Mouse (Mus musculus): Measurements from ENCODE around the gene Yes1. TPM values are rescaled to one million over a fixed set of nuclear protein-coding genes. Genes with fewer than 3 reads are reported as not detected.
"Not testable (repeated sequence)": the region's sequence is repeated elsewhere in the genome, so short reads cannot be mapped to it uniquely, and the experiment has no call there.

Yes1 gene
- total RNA-seq, 2 experiments from 2014 or later = 21.0 to 22.6 TPM

DNA sequence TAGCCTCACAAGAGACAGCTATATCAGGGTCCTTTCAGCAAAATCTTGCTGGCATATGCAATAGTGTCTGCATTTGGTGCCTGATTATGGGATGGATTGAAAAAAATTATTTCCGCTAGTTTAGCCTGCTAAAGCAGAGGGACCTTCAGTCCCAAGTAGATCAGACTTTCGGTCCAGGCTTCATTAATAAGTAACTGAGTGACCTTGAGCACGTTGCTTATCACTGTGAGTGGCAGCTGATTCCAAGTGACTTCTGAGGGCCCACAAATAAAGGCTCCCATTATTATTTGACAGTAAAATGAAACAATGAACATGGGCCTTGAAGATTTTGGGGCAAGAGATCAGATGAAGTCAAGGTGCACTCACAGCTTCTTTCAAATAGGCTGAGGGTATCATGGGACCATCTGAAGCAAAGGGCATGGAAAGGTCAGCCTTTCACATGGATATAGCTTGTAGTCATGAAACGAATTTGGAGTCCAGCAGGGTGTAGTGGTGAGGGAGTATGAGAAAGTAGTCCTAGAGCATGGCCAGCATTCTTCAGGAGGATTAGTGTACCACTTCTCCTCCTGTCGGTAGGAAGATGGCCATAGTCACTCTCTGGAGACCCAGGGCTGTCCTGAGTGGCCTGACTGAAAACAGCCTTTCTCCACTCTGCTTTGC is 86.4 kb downstream of the Yes1 start:
- intact Hi-C loops (cut with DNase I) = no loop called here
- no peak for DNase-seq (ENCODE audit: low spot score)

- intact Hi-C loops (cut with DNase I) = no loop called here
- no peak for DNase-seq (ENCODE audit: low spot score)
These were observed 95.3 kb downstream of the Yes1 start for GRCm38 (mm10) chr5:32706226-32706780.

- intact Hi-C loops (cut with DNase I) = loop anchor here (5.0 to 10.0 kb wide), 3 partner anchors 124 to 321 kb away; partner anchors contain the start of gene Prr14l
- no peak for DNase-seq (ENCODE audit: low spot score)
These were observed 100.5 kb downstream of the Yes1 start for GRCm38 (mm10) chr5:32711485-32711884.

DNA sequence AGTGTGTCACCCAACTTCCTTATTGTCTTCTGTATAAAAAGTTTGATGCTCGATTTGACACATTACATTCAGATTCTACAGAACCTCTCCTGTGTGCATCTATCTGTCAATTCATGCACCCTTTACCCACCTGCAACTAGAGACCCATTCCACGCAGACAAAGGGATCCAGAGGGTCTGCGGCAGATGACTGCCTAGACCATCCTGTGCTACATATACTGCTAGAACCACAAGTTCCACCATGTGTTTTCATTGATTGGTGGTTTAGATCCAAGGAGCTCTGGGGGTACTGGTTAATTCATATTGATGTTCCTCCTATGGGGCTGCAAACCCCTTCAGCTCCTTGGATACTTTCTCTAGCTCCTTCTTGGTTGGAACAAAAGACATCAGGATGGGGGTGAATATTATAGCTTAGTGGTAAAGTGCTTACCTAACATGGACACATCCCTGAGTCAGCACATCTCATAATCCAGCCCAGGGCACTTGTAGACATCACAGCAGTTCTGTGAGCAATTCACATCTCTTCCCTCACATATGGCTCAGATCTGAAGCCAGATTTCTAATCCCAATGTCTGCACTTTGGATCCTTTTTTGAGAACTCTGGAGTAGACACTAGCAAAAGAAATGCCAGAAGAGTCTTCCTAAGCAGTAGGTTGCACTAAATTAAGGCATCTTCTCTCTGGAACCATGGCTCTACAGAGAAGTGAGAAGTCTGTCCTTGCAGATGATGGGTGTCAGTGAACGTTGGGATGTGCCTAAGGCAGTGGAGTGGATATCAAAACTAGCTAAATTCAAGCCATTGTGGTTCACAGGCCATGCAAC is 101.5 kb downstream of the Yes1 start:
- intact Hi-C loops (cut with DNase I) = loop anchor here (5.0 to 10.0 kb wide), 3 partner anchors 125 to 320 kb away; partner anchors contain the start of gene Prr14l
- DNase-seq (ENCODE audit: low spot score) = no peak

- intact Hi-C loops (cut with DNase I) = loop anchor here (5.0 to 10.0 kb wide), 3 partner anchors 126 to 319 kb away; partner anchors contain the start of gene Prr14l
- DNase-seq (ENCODE audit: low spot score) = no peak
These were observed 102.2 kb downstream of the Yes1 start for GRCm38 (mm10) chr5:32713042-32713702.

DNA sequence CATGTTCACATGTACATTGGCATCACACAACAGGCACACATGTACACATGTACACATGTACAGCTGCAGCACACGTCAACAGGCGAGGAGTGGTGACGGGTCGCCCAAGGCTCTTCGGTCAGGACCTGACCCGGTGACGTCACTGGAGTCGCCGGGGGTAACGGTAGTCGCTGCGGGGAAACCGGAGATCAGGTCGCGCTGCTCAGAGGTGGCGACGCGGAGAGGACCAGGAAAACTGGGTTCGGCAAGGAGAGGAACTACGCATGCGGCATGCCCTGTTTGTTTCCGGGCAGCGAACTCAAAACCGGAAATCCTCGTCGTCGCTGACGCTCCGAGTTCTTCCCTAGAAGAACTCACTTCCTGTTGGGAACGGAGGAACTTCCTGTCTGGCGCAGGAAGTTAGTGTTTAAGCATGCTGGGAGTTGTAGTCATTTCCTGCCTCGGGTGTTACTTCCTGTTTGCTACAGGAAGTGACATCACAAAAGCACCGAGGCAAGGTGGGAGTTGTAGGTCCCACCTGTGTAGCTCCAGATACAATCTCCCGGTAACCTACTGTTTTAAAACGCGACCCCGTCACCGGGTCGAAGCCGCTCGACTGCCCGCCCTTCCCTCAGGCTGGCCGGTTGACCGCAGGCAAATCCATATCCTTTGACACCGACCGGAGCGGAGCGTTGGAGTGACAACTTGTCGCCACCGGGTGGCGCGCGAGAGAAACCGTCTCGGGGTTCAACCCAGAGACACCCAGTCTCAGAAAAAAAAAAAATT is 102.9 kb downstream of the Yes1 start:
- intact Hi-C loops (cut with DNase I) = loop anchor here (5.0 to 10.0 kb wide), 3 partner anchors 127 to 318 kb away; partner anchors contain the start of gene Prr14l
- DNase-seq (ENCODE audit: low spot score) = peak; percentile 85

- no peak for DNase-seq (ENCODE audit: low spot score)
- intact Hi-C loops (cut with DNase I) = loop anchor here (10.0 kb wide), 1 partner anchor 137 kb away; the partner anchor contains the start of gene Prr14l
These were observed 106.8 kb downstream of the Yes1 start for GRCm38 (mm10) chr5:32717726-32718125.

DNA sequence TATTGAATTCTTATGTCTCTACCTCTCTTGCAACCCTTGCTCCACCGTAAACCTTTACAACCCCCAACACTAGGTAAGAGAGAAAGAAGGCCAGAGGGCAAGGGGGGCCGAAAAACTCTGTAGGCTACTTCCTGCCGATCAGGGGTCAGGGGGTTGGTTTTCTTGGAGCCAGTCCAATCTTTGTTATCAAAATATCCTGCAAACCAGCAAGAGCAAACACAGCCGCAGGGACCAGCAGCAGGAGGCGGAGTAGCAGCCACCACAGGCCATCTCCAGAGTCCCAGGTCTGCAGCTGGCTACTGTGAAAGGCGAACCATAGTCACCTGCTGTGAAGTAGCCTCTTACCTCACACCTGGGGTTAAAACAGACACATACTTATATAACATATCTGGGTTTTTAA is 107.9 kb downstream of the Yes1 start:
- intact Hi-C loops (cut with DNase I) = loop anchor here (10.0 kb wide), 1 partner anchor 136 kb away; the partner anchor contains the start of gene Prr14l
- DNase-seq (ENCODE audit: low spot score) = no peak

DNA sequence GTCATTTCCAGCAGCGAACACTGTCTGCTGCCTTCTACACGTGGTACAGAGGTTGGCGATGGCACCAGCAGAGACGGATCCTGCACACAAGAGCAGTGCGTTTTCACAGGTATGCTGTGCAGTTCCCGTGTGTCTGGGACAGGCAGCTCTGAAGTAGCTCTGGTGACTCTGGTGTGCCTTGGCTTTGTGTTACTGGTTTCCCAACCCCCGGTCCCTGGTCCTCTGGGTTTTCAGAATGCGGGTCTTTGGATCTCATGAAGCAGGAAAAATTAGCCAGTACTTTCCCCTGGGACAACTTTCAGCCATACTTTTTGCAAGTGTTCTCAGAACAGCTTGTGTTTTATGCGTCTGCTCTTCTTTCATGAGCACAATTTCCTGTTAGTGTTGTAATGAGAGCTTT is 109.4 kb downstream of the Yes1 start:
- DNase-seq (ENCODE audit: low spot score) = no peak
- intact Hi-C loops (cut with DNase I) = no loop called here

DNA sequence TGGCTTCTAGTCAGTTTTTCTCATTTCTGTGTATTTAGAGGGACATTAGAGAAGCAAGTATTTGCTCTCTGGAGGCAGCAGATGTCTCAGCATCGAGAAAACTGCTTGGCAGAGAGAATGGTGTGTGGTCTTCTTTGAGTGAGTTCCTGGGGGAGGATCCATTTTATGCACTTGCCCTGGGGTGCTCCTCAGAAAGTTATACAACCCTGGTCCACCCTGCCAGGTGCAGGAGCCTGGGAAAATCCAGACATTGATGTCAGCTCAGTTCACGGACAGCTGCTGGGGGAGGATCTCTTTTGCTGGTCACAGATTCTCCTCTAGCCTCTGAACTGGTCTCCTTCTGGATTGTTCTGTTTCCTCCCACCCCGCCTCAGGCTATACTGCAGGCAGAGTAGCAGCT is 110.3 kb downstream of the Yes1 start:
- intact Hi-C loops (cut with DNase I) = no loop called here
- no peak for DNase-seq (ENCODE audit: low spot score)

GRCm38 (mm10) chr5:32722263-32722662 is 111.3 kb downstream of the Yes1 start:
- DNase-seq (ENCODE audit: low spot score) = no peak
- intact Hi-C loops (cut with DNase I) = no loop called here

GRCm38 (mm10) chr5:32722711-32723110 is 111.7 kb downstream of the Yes1 start:
- DNase-seq (ENCODE audit: low spot score); intact Hi-C loops (cut with DNase I): not testable (repeated sequence)

GRCm38 (mm10) chr5:32723981-32724380 is 113.0 kb downstream of the Yes1 start:
- intact Hi-C loops (cut with DNase I) = no loop called here
- DNase-seq (ENCODE audit: low spot score) = no peak

- DNase-seq (ENCODE audit: low spot score); intact Hi-C loops (cut with DNase I): not testable (repeated sequence)
These were observed 114.4 kb downstream of the Yes1 start for GRCm38 (mm10) chr5:32725397-32725796.

- DNase-seq (ENCODE audit: low spot score) = no peak
- intact Hi-C loops (cut with DNase I) = no loop called here
These were observed 117.3 kb downstream of the Yes1 start for GRCm38 (mm10) chr5:32728300-32728699.

DNA sequence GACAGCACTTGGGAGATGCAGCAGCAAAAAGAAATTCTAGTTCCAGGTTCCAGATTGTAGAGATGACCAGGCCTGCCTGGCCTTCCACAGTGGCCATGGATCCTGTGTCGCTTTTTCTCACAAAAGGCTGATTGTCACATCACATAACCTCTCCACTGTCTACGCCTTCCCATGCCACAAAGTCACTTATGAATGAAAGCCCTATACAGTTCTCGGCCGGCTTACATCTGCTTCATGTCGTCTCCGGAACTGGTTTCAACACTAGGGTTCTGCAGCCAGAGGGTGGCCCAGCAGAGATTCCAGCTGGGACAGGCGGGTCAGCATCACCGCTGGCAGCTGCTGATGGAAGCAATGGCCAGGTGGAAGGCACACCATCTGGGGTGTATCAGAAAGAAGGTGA is 117.9 kb downstream of the Yes1 start:
- DNase-seq (ENCODE audit: low spot score) = no peak
- intact Hi-C loops (cut with DNase I) = no loop called here

GRCm38 (mm10) chr5:32733892-32734291 is 122.9 kb downstream of the Yes1 start:
- DNase-seq (ENCODE audit: low spot score); intact Hi-C loops (cut with DNase I): not testable (repeated sequence)

DNA sequence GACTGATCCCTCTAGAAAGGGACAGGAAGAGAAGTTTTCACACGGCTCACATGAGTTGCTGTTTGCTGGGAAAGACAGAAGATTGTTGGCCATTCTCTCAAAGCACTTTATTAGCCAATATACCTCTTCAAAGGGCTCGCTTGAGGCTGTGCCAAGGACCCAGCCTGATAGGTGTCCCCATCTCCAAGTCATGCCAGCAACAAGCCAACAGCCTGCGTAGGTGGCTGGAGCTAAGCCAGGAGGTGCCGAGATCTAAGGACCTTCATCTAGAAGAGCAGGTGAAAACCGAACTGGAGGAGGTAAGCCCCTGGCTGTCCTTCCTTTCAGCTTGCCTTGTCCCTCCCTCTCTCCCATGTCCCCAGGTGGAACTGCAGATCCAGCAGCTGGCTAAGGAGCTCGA is 124.8 kb downstream of the Yes1 start:
- intact Hi-C loops (cut with DNase I) = no loop called here
- no peak for DNase-seq (ENCODE audit: low spot score)
